Mouse (Mus musculus): Measurements from ENCODE around the gene Rec114.

GRCm38 (mm10) chr9:58753606-58754005 is 9.8 kb upstream of the Rec114 start:
- TF ChIP-seq CTCF (IDR thresholded peaks at IDR 0.05; ENCODE audit: low read depth, low read length), result no peak
- no peak for TF ChIP-seq GATA2 (IDR thresholded peaks at IDR 0.05; ENCODE audit: borderline replicate concordance, low read depth, low read length)

Data from G1E (cell line).